Mouse (Mus musculus) gastrocnemius, adult 2 months (tissue): ENCODE data around the gene Slc35c2. TPM values are rescaled to one million over a fixed set of nuclear protein-coding genes. Genes with fewer than 3 reads are reported as not detected.

Experiments
- DNase-seq: peaks from one replicate; pipeline ENCODE4 v3.0.0; 2022
- H3K27ac ChIP-seq: fragments of 200-600 bp; 2 replicates; pipeline ENCODE4 v1.8.1; 2022; ENCODE audit warnings: mild to moderate bottlenecking
- H3K4me3 ChIP-seq: fragments of 200-600 bp; 2 replicates; pipeline ENCODE4 v1.8.1; 2022; ENCODE audit warnings: mild to moderate bottlenecking, moderate library complexity
- CTCF ChIP-seq: fragments of 200-600 bp; IDR thresholded peaks from 2 replicates; pipeline ENCODE4 v1.8.1; 2022; ENCODE audit warnings: antibody characterized with exemption, mild to moderate bottlenecking, moderate library complexity
- intact Hi-C: fragments of 180-260 bp; cut with DNase I; formaldehyde crosslinking; loops from one replicate; pipeline ENCODE4 v1.15.1; 2025
- long read RNA-seq, 2 experiments: library from polyadenylated mRNA; stranded (forward); transcript quantifications; one replicate each; pipeline ENCODE4 v2.0.0; 2021
- total RNA-seq, 2 experiments: library from RNA; stranded (reverse); gene quantifications; 2 replicates each; pipeline ENCODE4 v1.2.3; 2021

The Slc35c2 gene
- 10 to 100 TPM; 19.6 to 20.6 TPM for total RNA-seq
- long read RNA-seq, experiment 1, transcript Slc35c2-204 (10 exons, 2,008 nt), result major isoform, 12 of 23 reads
- long read RNA-seq, experiment 1, partial matches to known transcripts, result 0 of 23 reads
- long read RNA-seq, experiment 1, other reads (novel, unspliced or antisense), result 11 of 23 reads
- long read RNA-seq, experiment 2, transcript Slc35c2-204 (10 exons, 2,008 nt), result major isoform, 11 of 32 reads
- long read RNA-seq, experiment 2, partial matches to known transcripts, result 4 of 32 reads
- long read RNA-seq, experiment 2, other reads (novel, unspliced or antisense), result 17 of 32 reads

GRCm38 (mm10) chr2:165287202-165287984 is at the start of gene Slc35c2:
TSS of gene Slc35c2 (minus strand) at chr2:165287869.
- intact Hi-C loops, result loop anchor here (2.0 kb wide), 1 partner anchor 39 kb away; the partner anchor contains the start of gene Elmo2
- DNase-seq, result peak; percentile 94
- Histone ChIP-seq H3K27ac (peak within 1 kb of the TSS; percentile 87), H3K4me3 (peak within 1 kb of the TSS; percentile 89)
- no peak for TF ChIP-seq CTCF

- H3K27ac ChIP-seq, result no peak overlapping the region
- peak; percentile 70 for DNase-seq
- peak; percentile 80 for TF ChIP-seq CTCF
- intact Hi-C loops, result loop anchor here (1.0 to 2.0 kb wide), 2 partner anchors 104 to 262 kb away; no protein-coding TSS in a partner anchor
- no peak overlapping the region for H3K4me3 ChIP-seq
Observed at GRCm38 (mm10) chr2:165337191-165337590, 49.5 kb upstream of the Slc35c2 start.

GRCm38 (mm10) chr2:165332610-165333210 is 45.0 kb upstream of the Slc35c2 start:
- TF ChIP-seq CTCF, result no peak
- peak overlapping the region; percentile 31; the same call in 1 of the 2 replicates for H3K27ac ChIP-seq
- intact Hi-C loops, result no loop called here
- peak overlapping the region; percentile 41 for H3K4me3 ChIP-seq
- peak; percentile 50 for DNase-seq

- no peak for TF ChIP-seq CTCF
- Histone ChIP-seq H3K4me3 (no peak overlapping the region), H3K27ac (no peak overlapping the region)
- DNase-seq, result no peak
- intact Hi-C loops, result no loop called here
Observed at GRCm38 (mm10) chr2:165329703-165330102, 42.0 kb upstream of the Slc35c2 start.

GRCm38 (mm10) chr2:165328746-165329145 is 41.1 kb upstream of the Slc35c2 start:
- H3K4me3 ChIP-seq, result no peak overlapping the region
- TF ChIP-seq CTCF, result no peak
- intact Hi-C loops, result no loop called here
- DNase-seq, result peak; percentile 2
- no peak overlapping the region for H3K27ac ChIP-seq

GRCm38 (mm10) chr2:165327386-165327785 is 39.7 kb upstream of the Slc35c2 start:
- no peak overlapping the region for H3K4me3 ChIP-seq
- H3K27ac ChIP-seq, result peak overlapping the region; percentile 81; the same call in 1 of the 2 replicates
- no peak for TF ChIP-seq CTCF
- peak; percentile 7 for DNase-seq
- intact Hi-C loops, result loop anchor here (2.0 kb wide), 1 partner anchor 41 kb away; the partner anchor contains the start of gene Slc35c2

- H3K27ac ChIP-seq, result peak within 1 kb of the TSS; percentile 88
- H3K4me3 ChIP-seq, result peak within 1 kb of the TSS; percentile 92
- DNase-seq, result peak; percentile 97
- no peak for TF ChIP-seq CTCF
- intact Hi-C loops, result loop anchor here (2.0 kb wide), 1 partner anchor 40 kb away; the partner anchor contains the start of gene Slc35c2
Observed at GRCm38 (mm10) chr2:165326304-165327190, 38.9 kb upstream of the Slc35c2 start, which contains the start of gene Elmo2. TSS of gene Elmo2 (minus strand) at chr2:165326479.

GRCm38 (mm10) chr2:165325521-165326303 is 38.0 kb upstream of the Slc35c2 start:
- intact Hi-C loops, result loop anchor here (2.0 kb wide), 1 partner anchor 39 kb away; the partner anchor contains the start of gene Slc35c2
- peak overlapping the region; percentile 88 for H3K27ac ChIP-seq
- peak overlapping the region; percentile 92 for H3K4me3 ChIP-seq
- no peak for TF ChIP-seq CTCF
- DNase-seq, result peak; percentile 27

GRCm38 (mm10) chr2:165323928-165324327 is 36.3 kb upstream of the Slc35c2 start:
- peak overlapping the region; percentile 72 for H3K27ac ChIP-seq
- TF ChIP-seq CTCF, result no peak
- no peak for DNase-seq
- H3K4me3 ChIP-seq, result peak overlapping the region; percentile 92; the same call in 1 of the 2 replicates
- intact Hi-C loops, result no loop called here

- intact Hi-C loops, result no loop called here
- Histone ChIP-seq H3K4me3 (peak overlapping the region; percentile 92; the same call in 1 of the 2 replicates), H3K27ac (peak overlapping the region; percentile 72)
- no peak for TF ChIP-seq CTCF
- DNase-seq, result no peak
Observed at GRCm38 (mm10) chr2:165323484-165323883, 35.8 kb upstream of the Slc35c2 start.
